8 mouse cellular contexts compared by ENCODE assay signal in genomic region chr16:20695622-20696323, GRCm38 (mm10). TPM values are rescaled to one million over a fixed set of nuclear protein-coding genes. Genes with fewer than 3 reads are reported as not detected.
DNase-seq lines count a peak whose midpoint lies in the region; ATAC-seq and TF ChIP-seq lines count a peak whose summit lies in the region.

No protein-coding gene starts in this region.

- H3K4me2 ChIP-seq in liver, embryonic 14.5 days (ENCODE audit: low read depth): peak overlapping the region; percentile 58

- no peaks in the 10 kb centered on the region for H3K9me3 ChIP-seq in liver, embryonic 14.5 days (ENCODE audit: control insufficient read depth, low read length)

- WGBS in cerebellum, adult 2 months: under 1% methylated on average over 46 of the region's 46 CpGs
- 5% methylated on average over 46 of the region's 46 CpGs for WGBS in liver, embryonic 14.5 days (ENCODE audit: insufficient replicate concordance)
- WGBS in olfactory bulb, adult 2 months: 1% methylated on average over 46 of the region's 46 CpGs

- TF ChIP-seq EP300 in liver, embryonic 14.5 days (IDR thresholded peaks at IDR 0.05; ENCODE audit: low read depth): no peak

- no peak for TF ChIP-seq CTCF in cerebellum, adult 2 months (IDR thresholded peaks at IDR 0.05; ENCODE audit: borderline replicate concordance, insufficient read depth, low read depth, low read length)
- no peak for TF ChIP-seq CTCF in liver, embryonic 14.5 days (IDR thresholded peaks at IDR 0.05; ENCODE audit: low read depth)
- no peak for TF ChIP-seq CTCF in olfactory bulb, adult 2 months (IDR thresholded peaks at IDR 0.05; ENCODE audit: insufficient read depth, low read depth, low read length)

- H3K36me3 ChIP-seq in liver, embryonic 14.5 days (replicated peaks; ENCODE audit: control insufficient read depth, insufficient read depth, low read depth): peaks cover 7% of the 10 kb centered on the region

- TF ChIP-seq POLR2A in cerebellum, adult 2 months (IDR thresholded peaks at IDR 0.05; ENCODE audit: borderline replicate concordance, insufficient read depth, low read length): no peak
- peak; percentile 23; the same call in 1 of the 2 replicates for TF ChIP-seq POLR2A in olfactory bulb, adult 2 months (IDR thresholded peaks at IDR 0.05; ENCODE audit: insufficient read depth, low read depth, low read length)

- peaks cover 20% of the 10 kb centered on the region for H3K4me1 ChIP-seq in cerebellum, adult 2 months (ENCODE audit: control insufficient read depth, insufficient read depth, low read length)
- H3K4me1 ChIP-seq in liver, embryonic 14.5 days (replicated peaks; ENCODE audit: control insufficient read depth in 2 of 2, insufficient read depth in 2 of 2, low read length in 1 of 2): peaks cover 2 to 3% of the 10 kb centered on the region in 2 experiments; a peak in 3 of 4 replicates
- H3K4me1 ChIP-seq in olfactory bulb, adult 2 months (ENCODE audit: control insufficient read depth, insufficient read depth, low read length): peaks cover 32% of the 10 kb centered on the region

- DNase-seq in R1 (ENCODE audit: low read depth, low spot score): peak; percentile 77
- peak; percentile 94 to 96 for DNase-seq in cerebellum, adult 2 months
- peak; percentile 86 to 89 for DNase-seq in heart, postnatal 36 days
- peak; percentile 97 for DNase-seq in layer of hippocampus, adult 11-12 months (ENCODE audit: low spot score)
- DNase-seq in liver, embryonic 14.5 days (ENCODE audit: low read depth in 3 of 3, low spot score in 3 of 3): no peak
- DNase-seq in natural killer cell, adult 2 months (ENCODE audit: low spot score in 2 of 2): no peak

- intact Hi-C loops in heart, postnatal 36 days (cut with DNase I): loop anchor here (2.0 kb wide), 1 partner anchor 21 kb away; the partner anchor contains the start of genes Clcn2 and Polr2h

- peak overlapping the region; percentile 82 for H3K4me3 ChIP-seq in cerebellum, adult 2 months (replicated peaks; ENCODE audit: insufficient read depth, low read depth, low read length)
- H3K4me3 ChIP-seq in liver, embryonic 14.5 days (ENCODE audit: insufficient read depth in 1 of 2, low read depth in 2 of 2, low read length in 2 of 2): peak overlapping the region; percentile 10 to 34; a peak in 3 of 4 replicates
- H3K4me3 ChIP-seq in olfactory bulb, adult 2 months (ENCODE audit: insufficient read depth, low read depth, low read length): peak overlapping the region; percentile 73

- no peaks in the 10 kb centered on the region for H3K27me3 ChIP-seq in cerebellum, adult 2 months (ENCODE audit: control insufficient read depth, insufficient read depth, low read length)
- peaks cover 31% of the 10 kb centered on the region for H3K27me3 ChIP-seq in liver, embryonic 14.5 days (ENCODE audit: control insufficient read depth, insufficient read depth, low read length)

- peak; percentile 59 for ATAC-seq in frontal cortex, adult (ENCODE audit: low TSS enrichment)
- ATAC-seq in liver, embryonic 14.5 days (ENCODE audit: insufficient read depth): no peak

- H3K27ac ChIP-seq in cerebellum, adult 2 months (ENCODE audit: insufficient read depth, low read length): peak overlapping the region; percentile 90
- no peak overlapping the region for H3K27ac ChIP-seq in liver, embryonic 14.5 days
- peak overlapping the region; percentile 91 for H3K27ac ChIP-seq in olfactory bulb, adult 2 months (ENCODE audit: insufficient read depth, low read depth, low read length)

- peak overlapping the region; percentile 18; the same call in 1 of the 2 replicates for H3K9ac ChIP-seq in liver, embryonic 14.5 days (replicated peaks)

RNA-seq across cellular contexts. Expression of gene Fam131a, which starts 2.7 kb away (rescaled TPM):
- 123 and 137 TPM in 2 replicates for polyA plus RNA-seq in cerebellum, adult 2 months (2012; rRNA removed)
- 10 to 100 TPM; 27.9 to 30.2 TPM for total RNA-seq in heart, postnatal 36 days (2021)
- 1.0 and 1.4 TPM in 2 replicates for polyA plus RNA-seq in liver, embryonic 14.5 days (2012; rRNA removed)
- polyA plus RNA-seq in liver, embryonic 14.5 days (2014; fragmentation: Nextera tagmentation; extraction: Ambion mirVana): 1.3 TPM in 2 replicates
- not detected in 2 replicates for polyA plus RNA-seq in olfactory bulb, adult 2 months (2012; ENCODE audit: insufficient read depth, insufficient read length, low replicate concordance, missing spikeins)

RNA-seq across cellular contexts. Expression of gene Polr2h, which starts 21.7 kb away (rescaled TPM):
- 38.6 and 41.2 TPM in 2 replicates for polyA plus RNA-seq in cerebellum, adult 2 months (2012; rRNA removed)
- 10 to 100 TPM; 10.5 to 12.4 TPM for total RNA-seq in heart, postnatal 36 days (2021)
- 21.5 and 30.1 TPM in 2 replicates for polyA plus RNA-seq in liver, embryonic 14.5 days (2012; rRNA removed)
- polyA plus RNA-seq in liver, embryonic 14.5 days (2014; fragmentation: Nextera tagmentation; extraction: Ambion mirVana): 45.4 and 49.6 TPM in 2 replicates
- not detected in 2 replicates for polyA plus RNA-seq in olfactory bulb, adult 2 months (2012; ENCODE audit: insufficient read depth, insufficient read length, low replicate concordance, missing spikeins)

RNA-seq across cellular contexts. Expression of gene Clcn2, which starts 21.8 kb away (rescaled TPM):
- 94.4 and 97.2 TPM in 2 replicates for polyA plus RNA-seq in cerebellum, adult 2 months (2012; rRNA removed)
- 1 to 10 TPM; 2.3 to 2.6 TPM for total RNA-seq in heart, postnatal 36 days (2021)
- polyA plus RNA-seq in liver, embryonic 14.5 days (2012; rRNA removed): 16.7 and 20.9 TPM in 2 replicates
- polyA plus RNA-seq in liver, embryonic 14.5 days (2014; fragmentation: Nextera tagmentation; extraction: Ambion mirVana): 4.9 and 5.6 TPM in 2 replicates
- not detected in 2 replicates for polyA plus RNA-seq in olfactory bulb, adult 2 months (2012; ENCODE audit: insufficient read depth, insufficient read length, low replicate concordance, missing spikeins)

RNA-seq across cellular contexts. Expression of gene Eif4g1, which starts 27.7 kb away (rescaled TPM):
- 184 and 193 TPM in 2 replicates for polyA plus RNA-seq in cerebellum, adult 2 months (2012; rRNA removed)
- 100 to 1,000 TPM; 388 to 434 TPM for total RNA-seq in heart, postnatal 36 days (2021)
- 76.0 and 101 TPM in 2 replicates for polyA plus RNA-seq in liver, embryonic 14.5 days (2012; rRNA removed)
- 65.1 and 76.7 TPM in 2 replicates for polyA plus RNA-seq in liver, embryonic 14.5 days (2014; fragmentation: Nextera tagmentation; extraction: Ambion mirVana)
- polyA plus RNA-seq in olfactory bulb, adult 2 months (2012; ENCODE audit: insufficient read depth, insufficient read length, low replicate concordance, missing spikeins): 96.5 and 986 TPM in 2 replicates

RNA-seq across cellular contexts. Expression of gene Chrd, which starts 37.2 kb away (rescaled TPM):
- polyA plus RNA-seq in cerebellum, adult 2 months (2012; rRNA removed): 60.1 and 71.4 TPM in 2 replicates
- total RNA-seq in heart, postnatal 36 days (2021): 1 to 10 TPM; 2.1 to 2.5 TPM
- 0.42 and 0.71 TPM in 2 replicates for polyA plus RNA-seq in liver, embryonic 14.5 days (2012; rRNA removed)
- 0.21 and 0.24 TPM in 2 replicates for polyA plus RNA-seq in liver, embryonic 14.5 days (2014; fragmentation: Nextera tagmentation; extraction: Ambion mirVana)
- polyA plus RNA-seq in olfactory bulb, adult 2 months (2012; ENCODE audit: insufficient read depth, insufficient read length, low replicate concordance, missing spikeins): not detected in 2 replicates

Comparison
In these comparisons a context has a peak if more than half of its experiments do, and no peak if none do; other contexts are left out.
1. DNase-seq: peak in R1 (single experiment), cerebellum, adult 2 months (2 of 2), heart, postnatal 36 days (2 of 2) and layer of hippocampus, adult 11-12 months (single experiment); none in liver, embryonic 14.5 days (0 of 3) and natural killer cell, adult 2 months (0 of 2).
2. H3K4me3 ChIP-seq: peak in every context shown above with its lines; median percentile 82 in cerebellum, adult 2 months; 73 in olfactory bulb, adult 2 months; 22 in liver, embryonic 14.5 days.